18 mouse cellular contexts compared by ENCODE assay signal in genomic region chr11:46569107-46569506, GRCm38 (mm10). TPM values are rescaled to one million over a fixed set of nuclear protein-coding genes. Genes with fewer than 3 reads are reported as not detected.
"Had no signal": no experiment of that assay in that cellular context is flagged by ENCODE, and none has a peak within 500 bp of the region (broad histone marks: within the 10 kb centered on the region; RNA-seq: fewer than 3 reads in every experiment).

No protein-coding gene starts in this region.

- ATAC-seq: liver, embryonic 12.5 days had no signal

- DNase-seq: kidney, adult 18-20 months; kidney, postnatal 25 days; layer of hippocampus, adult 9-11 months; midbrain, embryonic 14.5 days; retina, postnatal 1 day; thymus, postnatal 36 days had no signal

- H3K4me3 ChIP-seq: limb, embryonic 10.5 days; liver, embryonic 12.5 days; lung, embryonic 15.5 days; neural tube, embryonic 13.5 days; stomach, embryonic 15.5 days had no signal

- H3K27ac ChIP-seq: limb, embryonic 10.5 days; liver, embryonic 12.5 days; lung, embryonic 15.5 days; neural tube, embryonic 13.5 days; stomach, embryonic 15.5 days had no signal

RNA-seq across cellular contexts. Expression of gene BC053393, which starts 2.2 kb away (rescaled TPM):
- total RNA-seq: megakaryocyte progenitor cell, adult 5-6 weeks had no signal
- polyA plus RNA-seq: kidney, embryonic 14.5 days; limb, embryonic 10.5 days; liver, embryonic 12.5 days; liver, embryonic 16.5 days; lung, embryonic 15.5 days; midbrain, embryonic 14.5 days; neural tube, embryonic 13.5 days; spleen, adult 2 months; stomach, embryonic 15.5 days had no signal

RNA-seq across cellular contexts. Expression of gene Gm12169, which starts 45.1 kb away (rescaled TPM):
- total RNA-seq: left cerebral cortex, postnatal 10 days; megakaryocyte progenitor cell, adult 5-6 weeks had no signal
- polyA plus RNA-seq: kidney, embryonic 14.5 days; limb, embryonic 10.5 days; limb, embryonic 14.5 days; liver, embryonic 12.5 days; liver, embryonic 16.5 days; lung, embryonic 15.5 days; midbrain, embryonic 14.5 days; neural tube, embryonic 13.5 days; spleen, adult 2 months; stomach, embryonic 15.5 days; thymus, postnatal 0 days had no signal

RNA-seq across cellular contexts. Expression of gene Dppa1, which starts 60.0 kb away (rescaled TPM):
- total RNA-seq: left cerebral cortex, postnatal 10 days; megakaryocyte progenitor cell, adult 5-6 weeks had no signal
- polyA plus RNA-seq: kidney, embryonic 14.5 days; limb, embryonic 10.5 days; limb, embryonic 14.5 days; liver, embryonic 12.5 days; liver, embryonic 16.5 days; lung, embryonic 15.5 days; midbrain, embryonic 14.5 days; neural tube, embryonic 13.5 days; spleen, adult 2 months; stomach, embryonic 15.5 days had no signal
